Mouse (Mus musculus) C2C12 (cell line): Measurements from ENCODE around the gene Wasl.

Experiments used
- CTCF ChIP-seq: IDR thresholded peaks from one replicate; pipeline ENCODE4 v1.5.1; 2011; ENCODE audit not compliant: control insufficient read depth, insufficient read depth, insufficient read length
- FOSL1 ChIP-seq: IDR thresholded peaks from one replicate; pipeline ENCODE4 v1.8.0; 2011; ENCODE audit warnings: mild to moderate bottlenecking, low read length; ENCODE audit not compliant: poor library complexity, insufficient read depth, severe bottlenecking
- MYOD1 ChIP-seq: IDR thresholded peaks from one replicate; pipeline ENCODE4 v1.6.1; 2011; ENCODE audit warnings: low read depth; ENCODE audit not compliant: control insufficient read depth, insufficient read length
- MYOG ChIP-seq: IDR thresholded peaks from one replicate; pipeline ENCODE4 v1.6.1; 2011; ENCODE audit not compliant: control insufficient read depth, insufficient read length; ENCODE audit errors: extremely low read depth
- USF1 ChIP-seq: IDR thresholded peaks from one replicate; pipeline ENCODE4 v1.6.1; 2011; ENCODE audit warnings: low read depth, mild to moderate bottlenecking, control low read depth, moderate library complexity

- TF ChIP-seq MYOD1 (no peak), CTCF (no peak), USF1 (no peak), MYOG (no peak), FOSL1 (no peak)
These were observed 32.7 kb downstream of the Wasl start for GRCm38 (mm10) chr6:24632061-24632460.
